Mouse (Mus musculus) urinary bladder, postnatal 4 days (tissue): ENCODE data around the gene Zfp536.
"Not testable (repeated sequence)": the region's sequence is repeated elsewhere in the genome, so short reads cannot be mapped to it uniquely, and the experiment has no call there.

Experiments
- DNase-seq, 2 experiments: peaks; one replicate each; pipeline ENCODE4 v3.0.0; 2021 to 2022; ENCODE audit warnings: low spot score in 2 of 2

Gene Zfp536

GRCm38 (mm10) chr7:37758886-37759285, 14.6 kb downstream of the Zfp536 start:
- no peak for DNase-seq

GRCm38 (mm10) chr7:37753024-37753423, 20.4 kb downstream of the Zfp536 start:
- DNase-seq = no peak

GRCm38 (mm10) chr7:37746133-37746761, 27.2 kb downstream of the Zfp536 start:
- DNase-seq = no peak

GRCm38 (mm10) chr7:37743350-37743749, 30.1 kb downstream of the Zfp536 start:
- no peak for DNase-seq

- DNase-seq = no peak
These were observed 36.2 kb downstream of the Zfp536 start for GRCm38 (mm10) chr7:37737191-37737590.

GRCm38 (mm10) chr7:37736413-37736720, 37.1 kb downstream of the Zfp536 start:
- DNase-seq = no peak

- no peak for DNase-seq
These were observed 37.6 kb downstream of the Zfp536 start for GRCm38 (mm10) chr7:37735707-37736412.

- no peak for DNase-seq
These were observed 38.3 kb downstream of the Zfp536 start for GRCm38 (mm10) chr7:37735101-37735500.

- no peak for DNase-seq
These were observed 38.9 kb downstream of the Zfp536 start for GRCm38 (mm10) chr7:37734576-37734975.

GRCm38 (mm10) chr7:37733996-37734395, 39.4 kb downstream of the Zfp536 start:
- DNase-seq = no peak

- no peak for DNase-seq
These were observed 40.7 kb downstream of the Zfp536 start for GRCm38 (mm10) chr7:37732741-37733140.

GRCm38 (mm10) chr7:37727746-37728145, 45.7 kb downstream of the Zfp536 start:
- no peak for DNase-seq

- no peak for DNase-seq
These were observed 49.2 kb downstream of the Zfp536 start for GRCm38 (mm10) chr7:37724002-37724790.

GRCm38 (mm10) chr7:37723191-37723592, 50.2 kb downstream of the Zfp536 start:
- no peak for DNase-seq

GRCm38 (mm10) chr7:37721676-37722075, 51.8 kb downstream of the Zfp536 start:
- DNase-seq = no peak

GRCm38 (mm10) chr7:37718671-37719402, 54.6 kb downstream of the Zfp536 start:
- no peak for DNase-seq

GRCm38 (mm10) chr7:37717071-37717470, 56.4 kb downstream of the Zfp536 start:
- no peak for DNase-seq

GRCm38 (mm10) chr7:37716626-37717025, 56.8 kb downstream of the Zfp536 start:
- no peak for DNase-seq

GRCm38 (mm10) chr7:37704464-37704863, 69.0 kb downstream of the Zfp536 start:
- no peak for DNase-seq

GRCm38 (mm10) chr7:37697378-37697777, 76.1 kb downstream of the Zfp536 start:
- not testable (repeated sequence) for DNase-seq

- no peak for DNase-seq
These were observed 78.4 kb downstream of the Zfp536 start for GRCm38 (mm10) chr7:37695066-37695465.

GRCm38 (mm10) chr7:37690606-37691005, 82.8 kb downstream of the Zfp536 start:
- no peak for DNase-seq
